8 mouse cellular contexts compared by ENCODE assay signal in the genomic region with DNA sequence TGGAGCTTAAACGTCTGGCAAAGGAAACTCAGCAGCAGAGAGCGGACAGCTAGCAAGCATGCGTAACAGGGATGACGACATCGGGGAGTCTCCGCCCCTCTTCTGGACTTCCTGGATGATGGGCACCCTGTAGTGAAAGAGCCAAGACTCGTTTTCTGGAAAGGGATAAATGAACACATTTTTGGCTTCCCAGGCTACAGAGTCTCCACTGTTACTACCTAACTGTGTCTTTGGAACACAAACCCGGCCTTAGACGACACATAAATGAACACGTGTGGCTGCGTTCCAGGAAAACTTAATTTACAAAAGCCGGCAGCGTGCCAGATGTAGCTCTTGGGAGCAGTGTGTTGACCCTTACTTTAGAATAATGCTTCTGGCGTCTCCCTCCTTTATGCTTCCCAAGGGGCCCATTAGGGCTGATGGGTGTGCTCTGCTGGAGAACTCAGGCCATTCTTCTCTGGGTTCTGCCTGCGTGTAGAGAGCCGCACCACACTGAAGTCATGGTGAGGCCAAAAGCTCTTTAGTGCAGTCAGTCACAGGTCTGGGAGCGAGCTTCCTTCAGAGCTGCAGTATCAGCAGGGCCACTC.
DNase-seq lines count a peak whose midpoint lies in the region; ATAC-seq lines count a peak whose summit lies in the region.

No protein-coding gene starts in this region.

- peaks cover 53% of the 10 kb centered on the region for H3K4me1 ChIP-seq in hindbrain, embryonic 13.5 days (replicated peaks)
- no peaks in the 10 kb centered on the region; the same call in 1 of the 2 replicates for H3K4me1 ChIP-seq in hindbrain, embryonic 11.5 days (replicated peaks; ENCODE audit: control insufficient read depth, insufficient read depth, low read length)
- peaks cover 59% of the 10 kb centered on the region for H3K4me1 ChIP-seq in embryonic facial prominence, embryonic 10.5 days
- peaks cover 13% of the 10 kb centered on the region; the same call in 1 of the 2 replicates for H3K4me1 ChIP-seq in kidney, embryonic 14.5 days (ENCODE audit: control insufficient read depth, insufficient read depth, low read length)
- H3K4me1 ChIP-seq in liver, embryonic 12.5 days, result no peaks in the 10 kb centered on the region

- no peak overlapping the region for H3K4me3 ChIP-seq in hindbrain, embryonic 13.5 days
- no peak overlapping the region for H3K4me3 ChIP-seq in hindbrain, embryonic 11.5 days (ENCODE audit: low read depth, low read length)
- no peak overlapping the region for H3K4me3 ChIP-seq in embryonic facial prominence, embryonic 10.5 days
- no peak overlapping the region for H3K4me3 ChIP-seq in kidney, embryonic 14.5 days (ENCODE audit: low read length)
- H3K4me3 ChIP-seq in liver, embryonic 12.5 days, result no peak overlapping the region

- no peaks in the 10 kb centered on the region for H3K9me3 ChIP-seq in hindbrain, embryonic 13.5 days
- H3K9me3 ChIP-seq in hindbrain, embryonic 11.5 days (ENCODE audit: control insufficient read depth, low read length), result no peaks in the 10 kb centered on the region
- H3K9me3 ChIP-seq in embryonic facial prominence, embryonic 10.5 days, result 0 out of 2 replicates have a peak, but pooled peaks cover 6% of the 10 kb centered on the region
- no peaks in the 10 kb centered on the region for H3K9me3 ChIP-seq in kidney, embryonic 14.5 days (ENCODE audit: control insufficient read depth, low read length)
- no peaks in the 10 kb centered on the region for H3K9me3 ChIP-seq in liver, embryonic 12.5 days (replicated peaks)

- no peak overlapping the region for H3K9ac ChIP-seq in hindbrain, embryonic 13.5 days
- no peak overlapping the region for H3K9ac ChIP-seq in hindbrain, embryonic 11.5 days (ENCODE audit: low read depth, low read length)
- H3K9ac ChIP-seq in kidney, embryonic 14.5 days (ENCODE audit: low read depth, low read length), result no peak overlapping the region
- H3K9ac ChIP-seq in liver, embryonic 12.5 days, result no peak overlapping the region

- no peaks in the 10 kb centered on the region for H3K27me3 ChIP-seq in hindbrain, embryonic 13.5 days
- H3K27me3 ChIP-seq in hindbrain, embryonic 11.5 days (ENCODE audit: control insufficient read depth, insufficient read depth, low read length), result no peaks in the 10 kb centered on the region
- 0 out of 2 replicates have a peak, but pooled peaks cover 6% of the 10 kb centered on the region for H3K27me3 ChIP-seq in embryonic facial prominence, embryonic 10.5 days (replicated peaks; ENCODE audit: low read depth, poor library complexity, severe bottlenecking)
- no peaks in the 10 kb centered on the region for H3K27me3 ChIP-seq in kidney, embryonic 14.5 days (ENCODE audit: control insufficient read depth, insufficient read depth, low read length)
- H3K27me3 ChIP-seq in liver, embryonic 12.5 days (replicated peaks), result no peaks in the 10 kb centered on the region

- DNase-seq in hindbrain, embryonic 11.5 days (ENCODE audit: low spot score), result no peak
- DNase-seq in embryonic facial prominence, embryonic 10.5 days (ENCODE audit: low spot score), result no peak
- peak; percentile 86 to 88 for DNase-seq in heart, adult 9 months (ENCODE audit: low spot score in 2 of 2)
- peak; percentile 24 to 50 for DNase-seq in right cerebral cortex, adult 2 months (ENCODE audit: low spot score in 2 of 2)

- peak overlapping the region; percentile 32 for H3K4me2 ChIP-seq in hindbrain, embryonic 13.5 days
- H3K4me2 ChIP-seq in hindbrain, embryonic 11.5 days (replicated peaks; ENCODE audit: low read depth, low read length), result no peak overlapping the region
- H3K4me2 ChIP-seq in kidney, embryonic 14.5 days (replicated peaks; ENCODE audit: low read depth, low read length), result no peak overlapping the region
- no peak overlapping the region for H3K4me2 ChIP-seq in liver, embryonic 12.5 days

- no peaks in the 10 kb centered on the region for H3K36me3 ChIP-seq in hindbrain, embryonic 13.5 days
- no peaks in the 10 kb centered on the region for H3K36me3 ChIP-seq in hindbrain, embryonic 11.5 days (ENCODE audit: control insufficient read depth, insufficient read depth, low read length)
- no peaks in the 10 kb centered on the region for H3K36me3 ChIP-seq in embryonic facial prominence, embryonic 10.5 days (replicated peaks)
- no peaks in the 10 kb centered on the region for H3K36me3 ChIP-seq in kidney, embryonic 14.5 days (ENCODE audit: control insufficient read depth, insufficient read depth, low read length)
- H3K36me3 ChIP-seq in liver, embryonic 12.5 days, result no peaks in the 10 kb centered on the region

- 40% methylated on average over 17 of the region's 17 CpGs for WGBS in hindbrain, embryonic 13.5 days
- 72% methylated on average over 17 of the region's 17 CpGs for WGBS in hindbrain, embryonic 11.5 days
- WGBS in embryonic facial prominence, embryonic 10.5 days, result 77% methylated on average over 17 of the region's 17 CpGs
- WGBS in kidney, embryonic 14.5 days, result 55% methylated on average over 17 of the region's 17 CpGs
- 64% methylated on average over 17 of the region's 17 CpGs for WGBS in liver, embryonic 12.5 days (ENCODE audit: insufficient replicate concordance)

- peak overlapping the region; percentile 75 for H3K27ac ChIP-seq in hindbrain, embryonic 13.5 days
- H3K27ac ChIP-seq in hindbrain, embryonic 11.5 days (ENCODE audit: low read depth, low read length), result no peak overlapping the region
- peak overlapping the region; percentile 8; the same call in 1 of the 2 replicates for H3K27ac ChIP-seq in embryonic facial prominence, embryonic 10.5 days (replicated peaks)
- peak overlapping the region; percentile 84 for H3K27ac ChIP-seq in kidney, embryonic 14.5 days (ENCODE audit: low read depth, low read length)
- 0 out of 2 replicates have a peak overlapping the region, but pooled peaks have one; percentile 36 for H3K27ac ChIP-seq in liver, embryonic 12.5 days

- peak; percentile 55 for ATAC-seq in hindbrain, embryonic 13.5 days (ENCODE audit: low FRiP score)
- no peak for ATAC-seq in hindbrain, embryonic 11.5 days (ENCODE audit: low FRiP score)
- ATAC-seq in kidney, embryonic 14.5 days (ENCODE audit: low FRiP score, low TSS enrichment), result peak; percentile 74
- no peak for ATAC-seq in liver, embryonic 12.5 days
- no peak for ATAC-seq in activated CD4-positive, CD25-positive, alpha-beta regulatory T cell, adult 4 months

Comparison
In these comparisons a context has a peak if more than half of its experiments do, and no peak if none do; other contexts are left out.
1. ATAC-seq: peak in hindbrain, embryonic 13.5 days (single experiment) and kidney, embryonic 14.5 days (single experiment); none in hindbrain, embryonic 11.5 days (single experiment), liver, embryonic 12.5 days (single experiment) and activated CD4-positive, CD25-positive, alpha-beta regulatory T cell, adult 4 months (single experiment).
2. DNase-seq: peak in heart, adult 9 months (2 of 2) and right cerebral cortex, adult 2 months (2 of 2); none in hindbrain, embryonic 11.5 days (single experiment) and embryonic facial prominence, embryonic 10.5 days (single experiment).